Mouse (Mus musculus) adrenal gland, adult (tissue): ENCODE results near the gene Ippk.

Experiments
- DNase-seq, 2 experiments: peaks; one replicate each; pipeline ENCODE4 v3.0.0; 2022 to 2023; ENCODE audit warnings: low spot score in 1 of 2; ENCODE audit not compliant: inconsistent age in 2 of 2

Ippk gene

DNA sequence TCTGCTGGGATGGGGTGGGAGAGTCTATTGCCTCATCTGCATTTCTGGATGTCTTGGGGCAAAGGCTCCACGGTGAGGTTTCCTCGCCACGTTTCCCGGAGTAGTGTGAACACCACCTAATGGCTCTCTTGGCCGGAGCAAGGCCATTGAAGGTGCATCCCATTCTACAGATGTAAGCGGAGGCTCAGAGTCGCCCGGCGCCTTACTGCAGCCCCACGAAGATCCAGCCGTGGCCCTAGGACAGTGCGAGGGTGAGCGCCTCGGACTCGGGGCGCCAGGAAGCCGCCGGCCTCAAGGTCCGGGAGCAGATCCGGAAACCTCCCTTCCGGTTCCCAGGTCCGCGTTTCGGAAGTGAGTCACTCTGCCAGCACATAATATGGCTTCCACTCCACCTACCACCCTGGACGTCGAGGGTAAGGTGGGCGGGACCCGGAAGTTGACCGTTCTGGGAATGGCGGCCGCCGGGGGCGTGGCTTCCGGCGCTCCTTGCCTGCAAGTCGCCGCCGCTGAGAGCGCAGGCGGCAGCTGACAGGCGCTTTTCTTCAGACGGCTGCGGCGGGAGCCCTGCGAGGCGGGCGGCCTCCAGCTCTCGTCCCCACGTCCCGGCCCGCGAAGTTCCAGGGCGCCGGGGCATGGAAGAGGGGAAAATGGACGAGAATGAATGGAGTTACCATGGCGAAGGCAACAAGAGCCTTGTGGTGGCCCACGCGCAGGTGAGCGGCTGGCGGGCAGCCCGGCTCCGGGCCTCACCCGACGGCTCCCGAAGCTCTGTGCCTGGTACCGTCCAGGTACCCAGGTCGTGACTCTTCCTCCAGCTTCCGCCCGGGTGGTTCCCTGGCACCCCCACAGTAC, at the start of gene Ippk:
Gene Ippk (plus strand): TSS at position 496 of the 852 bp plus-strand sequence.
- DNase-seq, result peak; percentile 99

DNA sequence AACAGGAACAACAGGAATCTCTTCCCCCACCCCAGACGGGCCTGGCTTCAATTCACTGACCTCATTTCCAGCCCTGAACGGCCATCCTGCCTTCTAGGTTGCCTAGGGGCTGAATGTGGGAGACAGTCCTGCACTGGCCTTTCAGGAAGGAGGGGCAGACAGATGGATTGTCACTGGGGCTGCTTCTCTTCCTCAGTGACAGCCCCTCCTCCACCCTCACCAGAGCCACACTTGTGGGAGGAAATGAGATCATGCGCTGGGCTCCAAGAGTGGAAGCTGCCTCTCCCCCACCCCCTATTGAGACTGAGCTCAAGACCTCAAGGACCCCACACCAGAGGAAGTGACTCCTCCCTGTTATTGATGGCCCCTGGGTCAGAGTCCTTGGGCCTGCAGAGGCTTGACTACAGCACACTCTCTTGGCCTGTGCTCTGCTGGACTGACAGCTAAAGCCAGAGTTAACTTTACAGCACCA, 49.6 kb upstream of the Ippk start:
- DNase-seq, result peak; percentile 83 to 94

DNA sequence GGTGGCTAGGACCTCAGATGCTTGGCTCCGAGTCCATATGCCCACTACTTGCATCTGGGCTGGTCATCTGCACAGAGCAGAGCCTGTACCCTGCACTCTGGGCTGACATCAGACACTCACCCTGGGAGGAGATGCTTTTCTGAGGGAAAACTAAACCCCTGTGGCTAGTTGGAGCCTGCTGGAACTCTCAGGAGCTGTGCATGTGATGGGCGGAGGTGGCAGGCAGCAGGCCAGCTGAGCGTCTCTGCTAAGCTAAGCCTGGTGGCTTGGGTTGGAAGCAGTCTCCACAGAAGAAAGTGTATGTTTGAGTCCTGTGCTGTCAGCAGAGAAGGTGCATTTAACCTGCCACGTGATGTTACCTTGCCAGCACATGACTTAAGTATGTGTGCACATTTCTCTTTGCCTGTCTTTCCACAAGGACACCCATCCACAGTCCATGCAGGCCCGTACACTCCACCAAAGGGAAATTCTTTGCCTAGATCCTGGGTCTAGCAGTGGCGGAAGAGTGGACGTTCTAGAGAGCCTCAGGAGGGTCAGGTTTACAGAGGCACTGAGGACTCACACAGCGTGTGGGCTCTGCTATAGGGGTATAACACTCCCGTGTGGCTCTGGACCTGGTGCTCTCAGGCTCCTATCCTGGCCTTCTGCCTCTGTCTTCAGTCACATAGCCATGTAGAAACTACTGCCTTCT, 48.5 kb upstream of the Ippk start:
- DNase-seq, result peak; percentile 28 to 68

DNA sequence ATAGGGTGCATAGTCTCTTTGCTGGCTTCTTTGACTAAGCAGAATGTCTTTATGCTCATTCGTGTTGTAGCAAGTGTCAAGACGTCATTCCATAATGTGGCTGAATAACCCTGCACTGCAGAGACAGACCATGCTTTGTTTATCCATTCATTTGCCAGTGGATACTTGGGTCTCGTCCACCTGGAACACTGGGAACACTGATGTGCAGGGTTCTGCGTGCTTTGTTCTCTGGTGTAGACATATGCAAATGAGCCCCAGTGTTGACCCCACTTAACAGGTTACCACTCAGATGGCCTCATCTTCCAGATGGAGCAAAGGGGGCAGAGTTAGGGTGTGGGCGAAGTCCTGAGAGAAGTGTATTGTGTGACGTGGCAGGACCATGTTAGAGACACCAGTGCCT, 46.7 kb upstream of the Ippk start:
- no peak for DNase-seq

DNA sequence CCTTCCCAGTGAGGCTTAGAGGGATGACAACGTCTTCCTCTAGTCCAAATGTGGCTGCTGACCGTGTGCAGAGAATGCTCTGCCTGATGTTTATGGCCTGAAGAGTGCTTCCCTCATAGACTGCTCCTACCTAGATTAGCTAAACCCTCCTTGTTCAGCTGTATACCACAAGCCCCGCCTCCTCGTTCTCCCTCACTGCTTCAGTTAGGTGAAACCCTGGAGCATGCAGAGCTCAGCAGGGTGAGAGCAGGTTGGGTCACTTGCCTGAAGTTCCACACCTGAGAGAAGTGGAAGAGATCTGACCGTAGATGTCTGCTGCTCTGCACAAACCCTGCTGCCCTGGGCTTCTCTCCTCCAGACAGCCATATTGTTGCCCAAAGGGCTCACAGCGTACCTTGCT, 46.3 kb upstream of the Ippk start:
- no peak for DNase-seq

DNA sequence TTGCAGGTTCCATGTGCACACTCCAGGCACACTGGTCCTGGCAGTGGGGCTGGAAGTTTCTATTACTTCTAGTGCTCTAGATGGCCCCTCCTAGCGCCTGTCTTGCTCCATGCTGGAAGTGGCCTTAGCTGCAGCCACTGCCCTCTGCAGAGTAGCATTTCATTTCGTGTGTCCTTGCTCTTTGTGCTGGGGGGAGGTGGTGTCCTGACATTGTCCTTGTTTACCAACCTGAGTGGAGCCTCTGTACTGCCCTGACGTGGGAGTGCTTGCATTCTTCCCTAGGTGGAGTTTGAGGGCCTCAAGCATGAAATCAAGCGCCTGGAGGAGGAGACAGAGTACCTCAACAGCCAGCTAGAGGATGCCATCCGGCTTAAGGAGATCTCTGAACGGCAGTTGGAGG, 43.4 kb upstream of the Ippk start:
- DNase-seq, result peak; percentile 34 to 78

DNA sequence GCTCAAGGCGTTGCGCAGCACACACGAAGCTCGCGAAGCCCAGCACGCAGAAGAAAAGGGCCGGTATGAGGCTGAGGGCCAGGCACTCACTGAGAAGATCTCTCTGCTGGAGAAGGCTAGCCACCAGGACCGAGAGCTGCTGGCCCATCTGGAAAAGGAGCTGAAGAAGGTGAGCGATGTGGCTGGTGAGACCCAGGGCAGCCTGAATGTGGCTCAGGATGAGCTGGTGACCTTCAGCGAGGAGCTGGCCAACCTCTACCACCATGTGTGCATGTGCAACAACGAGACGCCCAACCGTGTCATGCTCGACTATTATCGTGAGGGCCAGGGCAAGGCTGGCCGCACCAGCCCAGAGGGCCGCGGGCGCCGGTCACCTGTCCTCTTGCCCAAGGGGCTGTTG, 41.7 kb upstream of the Ippk start:
- DNase-seq, result no peak

DNA sequence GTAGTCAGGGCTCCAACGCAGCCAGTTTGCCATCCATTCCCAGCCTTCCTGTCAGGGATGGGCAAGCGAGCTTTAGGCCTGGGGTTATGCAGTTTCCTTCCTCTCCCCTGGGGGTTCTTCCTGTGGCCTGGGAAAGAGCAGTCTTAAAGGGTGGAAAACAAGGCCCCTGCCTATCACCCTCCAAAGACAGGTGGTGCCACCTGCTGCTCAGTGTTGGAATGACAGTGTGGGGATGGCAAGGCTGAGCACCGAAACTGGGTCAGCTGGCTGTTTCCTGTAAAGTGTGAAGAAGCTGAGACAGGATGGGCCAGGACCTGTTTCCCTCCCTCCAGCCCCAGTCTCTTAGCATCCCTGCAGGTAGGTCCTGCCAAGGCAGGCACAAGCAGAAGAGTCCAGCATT, 39.8 kb upstream of the Ippk start:
- DNase-seq, result peak; percentile 88 to 96

DNA sequence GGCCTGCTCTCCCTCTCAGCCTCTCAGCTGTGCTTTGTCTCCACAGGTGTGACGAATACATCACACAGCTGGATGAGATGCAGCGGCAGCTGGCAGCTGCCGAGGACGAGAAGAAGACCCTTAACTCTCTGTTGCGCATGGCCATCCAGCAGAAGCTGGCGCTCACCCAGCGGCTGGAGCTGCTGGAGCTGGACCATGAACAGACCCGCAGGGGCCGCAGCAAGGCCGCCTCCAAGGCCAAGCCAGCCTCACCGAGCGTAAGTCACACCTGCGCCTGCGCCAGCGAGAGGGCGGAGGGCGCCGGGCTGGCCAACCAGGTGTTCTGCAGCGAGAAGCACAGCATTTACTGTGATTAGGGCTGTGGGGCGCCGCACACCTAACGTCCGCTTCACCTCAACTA, 38.1 kb upstream of the Ippk start:
- DNase-seq, result peak; percentile 31 to 38

DNA sequence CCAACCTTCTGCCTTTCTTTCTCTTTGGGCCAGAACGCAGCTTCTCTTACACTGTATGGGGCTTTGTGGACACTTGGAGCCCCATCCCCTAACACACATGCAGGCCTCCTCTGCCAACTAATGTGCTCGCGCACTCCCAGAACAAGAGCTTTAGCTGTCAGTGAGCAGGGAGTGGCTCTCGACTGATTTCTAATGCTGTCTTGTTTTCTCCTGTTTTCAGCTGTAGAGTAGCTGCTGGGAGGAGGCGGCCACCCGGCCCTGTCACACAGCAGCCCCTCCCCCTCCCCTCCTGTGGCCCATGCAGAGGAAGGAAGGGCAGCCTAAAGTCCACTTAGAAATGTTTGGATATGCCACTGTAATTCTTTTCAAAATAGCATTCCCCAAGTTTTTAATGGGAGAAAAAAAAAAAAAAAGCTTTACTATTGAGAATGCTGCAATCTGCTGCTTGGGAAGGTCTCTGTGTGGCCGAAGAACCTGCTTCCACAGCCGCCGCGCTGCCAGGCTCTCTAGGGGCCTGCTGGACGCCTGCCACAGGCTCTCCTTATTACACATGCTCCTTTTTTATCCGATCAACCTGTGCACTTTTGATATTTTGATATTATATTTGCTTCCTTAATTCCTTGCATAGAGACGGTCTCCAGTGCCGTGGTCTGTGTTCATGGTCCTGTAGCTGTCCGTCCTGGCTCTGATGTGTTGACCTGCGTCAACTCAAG, 36.1 kb upstream of the Ippk start:
- peak in 1 of 2 experiments; percentile 35 for DNase-seq

DNA sequence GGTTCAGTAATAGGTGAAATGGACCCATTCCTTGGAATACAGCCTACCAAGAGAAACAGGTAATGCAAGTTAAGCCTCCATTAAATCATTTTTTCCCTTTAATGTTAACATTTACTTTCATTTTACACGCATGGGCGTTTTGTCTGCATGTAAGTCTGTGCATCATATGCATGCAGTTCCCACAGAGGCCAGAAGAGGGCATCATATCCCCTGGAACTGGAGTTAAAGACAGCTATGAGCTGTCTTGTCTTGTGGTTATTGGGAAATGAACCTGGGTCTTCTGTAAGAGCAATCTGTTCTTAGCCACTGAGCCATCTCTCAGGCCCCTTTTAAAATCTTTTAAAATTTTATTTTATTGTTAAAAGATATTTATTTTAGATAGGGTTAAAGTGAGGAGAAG, 29.7 kb upstream of the Ippk start:
- peak in 1 of 2 experiments; percentile 75 for DNase-seq

DNA sequence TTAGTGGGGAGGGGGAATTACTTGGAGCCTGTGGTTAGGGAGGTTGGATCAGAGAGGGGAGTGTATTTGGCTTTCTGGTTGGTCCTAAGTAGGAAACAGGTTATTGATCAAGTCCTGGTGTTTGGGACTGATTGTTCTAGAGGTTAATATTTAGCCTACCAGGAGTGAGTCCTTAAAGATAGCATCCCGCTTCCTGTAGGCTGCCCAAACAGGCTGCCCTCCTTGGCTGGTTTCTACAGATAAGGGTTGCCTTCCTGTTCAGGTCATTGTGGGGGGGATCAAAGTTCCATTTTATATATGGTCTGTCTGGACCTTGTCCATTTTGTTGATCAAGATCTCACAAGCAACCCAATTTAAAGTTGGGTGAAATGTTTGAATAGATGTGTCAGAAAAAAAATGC, 27.5 kb upstream of the Ippk start:
- DNase-seq, result no peak

DNA sequence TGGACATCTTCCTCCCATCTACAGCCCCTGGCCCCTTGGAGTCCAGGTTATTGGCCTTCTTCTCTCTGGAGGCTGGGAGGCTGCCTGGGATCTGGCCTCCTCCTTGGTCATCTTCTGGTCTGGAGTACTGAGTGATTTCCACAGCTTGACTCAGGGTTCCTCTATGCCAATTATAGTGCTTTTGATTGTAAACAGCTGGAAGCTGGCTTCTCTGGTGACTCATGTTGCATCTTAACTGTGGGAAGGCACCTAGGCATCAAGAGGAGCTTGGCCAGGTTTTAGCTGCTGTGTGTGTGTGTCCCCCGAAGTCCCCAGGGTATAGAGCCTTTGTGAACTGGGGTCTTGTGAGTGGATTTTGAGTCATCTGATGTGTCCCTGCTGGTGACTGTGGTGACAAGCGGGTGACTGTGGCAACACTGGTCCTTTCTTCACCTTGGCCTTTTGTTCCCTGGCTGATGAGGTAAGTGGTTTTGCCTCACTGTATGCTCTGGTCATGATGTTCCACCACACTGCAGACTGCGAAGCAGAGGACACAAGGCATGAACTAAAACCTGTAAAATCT, 26.1 kb upstream of the Ippk start:
- peak; percentile 69 to 82 for DNase-seq

DNA sequence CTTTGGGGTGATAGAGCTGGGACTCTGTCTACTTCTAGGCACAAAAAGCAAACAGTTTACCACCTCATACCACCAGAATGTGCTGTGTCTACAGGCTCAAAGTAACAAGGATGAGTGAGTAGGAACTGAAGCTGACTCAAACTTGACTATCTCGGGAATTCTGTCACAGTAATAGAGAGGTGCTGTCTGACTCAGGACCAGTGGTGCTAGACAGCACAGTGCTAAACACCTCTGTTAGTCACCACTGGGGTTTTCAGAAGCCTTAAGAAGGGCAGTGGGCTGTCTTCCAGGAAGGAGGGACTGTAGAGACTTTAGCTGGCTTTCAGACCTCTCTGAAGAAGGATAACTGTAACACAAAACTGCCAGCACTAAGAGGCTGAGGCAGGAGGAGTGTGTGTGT, 24.3 kb upstream of the Ippk start:
- peak in 1 of 2 experiments; percentile 55 for DNase-seq

DNA sequence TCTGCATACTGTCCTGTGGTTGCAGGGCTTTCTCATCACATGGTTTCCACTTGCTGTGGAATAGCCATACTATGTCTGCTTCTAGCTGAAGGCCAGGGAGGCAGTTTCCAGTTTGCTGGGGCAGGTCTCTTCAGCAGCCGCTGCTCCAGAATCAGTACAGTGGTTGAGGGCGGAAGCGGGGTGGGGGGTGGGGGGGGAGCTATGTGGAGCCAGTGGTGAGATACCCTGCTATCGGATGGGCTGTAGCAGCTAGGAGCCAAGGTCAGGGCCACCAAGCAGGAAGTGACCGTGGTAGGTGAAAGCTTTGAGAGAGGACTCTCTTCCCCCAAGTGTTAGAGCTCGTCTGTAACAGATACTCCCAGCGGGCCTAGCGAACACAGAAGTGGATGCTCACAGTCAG, 22.9 kb upstream of the Ippk start:
- no peak for DNase-seq

DNA sequence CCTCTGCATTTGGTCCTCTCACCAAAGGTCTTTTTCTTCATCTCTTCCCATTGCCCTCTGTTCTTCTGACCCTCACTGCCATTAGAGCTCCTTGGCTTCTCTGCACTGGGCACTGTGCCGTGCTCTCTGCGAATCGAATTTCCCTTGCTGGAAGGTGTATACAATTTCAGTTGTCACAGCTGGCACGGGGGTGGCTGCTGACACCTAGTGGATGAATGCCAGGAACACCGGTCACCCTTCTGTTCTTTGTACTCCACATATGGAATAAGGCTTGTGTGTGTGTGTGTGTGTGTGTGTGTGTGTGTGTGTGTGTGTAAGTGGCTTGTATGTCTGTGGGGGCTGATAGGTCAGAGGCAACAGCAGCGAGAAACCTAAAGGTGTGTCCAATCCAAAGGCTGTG, 20.9 kb upstream of the Ippk start:
- DNase-seq, result peak in 1 of 2 experiments; percentile 54

DNA sequence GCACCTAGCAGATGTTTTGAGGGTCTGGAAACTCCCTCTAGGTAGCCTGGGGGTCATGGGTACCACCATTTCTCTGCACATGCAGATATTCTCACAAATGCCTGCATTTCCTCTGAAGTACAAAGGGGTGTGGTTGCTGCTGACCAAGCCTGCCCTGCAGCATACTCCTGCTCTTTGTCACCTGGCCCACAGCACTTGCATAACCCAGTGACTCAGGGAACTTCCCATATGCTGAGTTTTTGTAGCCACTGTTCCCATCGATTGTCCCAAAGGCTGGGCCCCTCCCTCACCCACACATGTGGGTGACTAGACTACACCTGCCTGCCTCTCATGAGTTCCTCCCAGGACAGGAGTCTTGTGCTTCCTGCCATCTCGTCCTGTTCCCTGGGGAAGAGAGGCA, 18.4 kb upstream of the Ippk start:
- no peak for DNase-seq

DNA sequence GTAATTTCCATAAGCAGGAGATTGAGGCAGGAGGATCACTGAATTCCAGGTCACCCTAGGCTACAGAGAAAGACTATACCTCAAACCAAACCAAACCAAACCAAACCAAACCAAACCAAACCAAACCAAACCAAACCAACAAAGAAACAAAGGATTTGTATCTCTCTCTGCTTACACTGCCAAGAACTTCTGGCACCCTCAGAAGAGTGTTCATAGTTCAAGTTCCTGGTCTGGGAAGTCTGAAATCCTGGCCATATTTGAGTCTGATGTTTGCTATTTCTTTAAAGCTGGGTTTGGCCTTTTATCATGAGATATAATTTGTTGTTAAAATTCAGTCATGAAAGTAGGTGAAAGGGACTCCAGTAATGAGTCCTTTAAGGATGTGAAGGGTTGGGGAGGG, 13.3 kb upstream of the Ippk start:
- no peak for DNase-seq

DNA sequence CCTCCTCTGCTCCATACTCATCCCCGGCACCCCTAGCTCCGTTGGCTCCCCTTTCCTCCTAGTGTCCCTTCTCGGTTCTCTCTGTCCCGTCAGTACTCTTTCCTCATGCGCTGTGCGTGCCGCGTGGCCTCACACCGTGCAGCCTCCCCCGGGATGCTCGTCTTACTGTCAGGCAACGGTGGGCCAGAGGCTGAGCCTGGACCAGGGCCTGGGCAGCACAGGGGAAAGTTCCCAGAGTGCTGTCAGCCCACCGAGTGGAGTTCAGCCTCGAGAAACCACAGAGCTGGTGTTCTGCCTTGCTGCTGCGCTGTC, 513 bp downstream of the Ippk start:
- DNase-seq, result no peak

DNA sequence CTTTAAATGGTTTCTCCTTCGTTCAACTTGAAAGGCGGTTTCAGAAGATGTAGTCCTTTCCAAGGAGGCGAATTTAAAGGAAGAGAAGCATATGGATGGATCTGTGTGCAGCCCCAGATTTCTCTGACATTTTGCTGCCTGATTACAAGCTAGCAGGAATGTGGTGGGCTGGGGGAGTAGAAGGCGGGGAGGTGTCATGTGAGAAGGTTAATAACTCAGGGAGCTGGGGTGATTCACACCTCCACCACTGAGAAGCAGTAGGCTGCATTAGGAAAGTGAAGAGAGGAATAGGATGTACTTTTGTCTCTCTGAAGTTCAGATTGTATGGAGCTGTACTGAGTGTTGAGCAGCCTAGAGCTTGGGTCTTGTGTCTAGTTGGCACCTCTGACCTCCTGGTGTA, 910 bp downstream of the Ippk start:
- peak in 1 of 2 experiments; percentile 61 for DNase-seq

DNA sequence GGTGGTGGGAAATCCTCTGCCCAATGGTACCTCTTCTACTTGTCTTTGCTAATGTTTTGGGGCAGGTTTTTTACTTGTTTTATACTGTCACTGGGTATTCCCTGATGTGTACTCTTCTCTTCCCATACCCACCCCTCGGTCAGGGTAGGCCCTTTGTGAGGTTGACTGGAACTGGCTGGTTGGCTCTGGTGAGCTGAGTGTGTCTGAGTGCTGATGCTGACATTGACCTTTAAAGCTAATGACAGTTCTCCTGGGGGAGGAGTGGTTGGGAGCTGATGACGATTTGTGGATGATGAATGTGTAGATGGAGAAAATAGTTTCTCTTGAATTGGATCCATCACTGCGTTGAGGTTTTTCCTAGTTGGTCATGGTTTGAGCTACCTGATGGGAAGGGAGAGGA, 5.7 kb downstream of the Ippk start:
- DNase-seq, result peak; percentile 83 to 90
